Mouse (Mus musculus) cerebellum, adult 2 months (tissue): ENCODE data around the gene Gli2. TPM values are rescaled to one million over a fixed set of nuclear protein-coding genes. Genes with fewer than 3 reads are reported as not detected.

Experiments
- DNase-seq, 2 experiments: peaks; one replicate each; pipeline ENCODE4 v3.0.0; 2021
- H3K27ac ChIP-seq: fragments of 200-500 bp; 2 replicates; pipeline ENCODE4 v1.5.1; 2012; ENCODE audit warnings: low read length, control low read depth, inconsistent platforms; ENCODE audit not compliant: insufficient read depth
- H3K27me3 ChIP-seq: fragments of 200-500 bp; 2 replicates; pipeline ENCODE4 v1.6.1; 2012; ENCODE audit warnings: inconsistent platforms, mild to moderate bottlenecking, low read length, moderate library complexity; ENCODE audit not compliant: control insufficient read depth, insufficient read depth
- H3K4me1 ChIP-seq: fragments of 200-500 bp; 2 replicates; pipeline ENCODE4 v1.6.1; 2011; ENCODE audit warnings: low read length; ENCODE audit not compliant: control insufficient read depth, insufficient read depth
- H3K4me3 ChIP-seq: fragments of 200-500 bp; replicated peaks from 2 replicates; pipeline ENCODE3; 2011; ENCODE audit warnings: mild to moderate bottlenecking, low read depth, low read length, control low read depth; ENCODE audit not compliant: insufficient read depth
- CTCF ChIP-seq: fragments of 200-500 bp; IDR thresholded peaks from 2 replicates; pipeline ENCODE4 v1.5.1; 2011; ENCODE audit warnings: low read depth, mild to moderate bottlenecking, control low read depth, low read length, moderate library complexity, borderline replicate concordance; ENCODE audit not compliant: insufficient read depth
- POLR2A ChIP-seq: fragments of 200-500 bp; IDR thresholded peaks from 2 replicates; pipeline ENCODE4 v1.6.1; 2011; ENCODE audit warnings: low read length, control low read depth, borderline replicate concordance; ENCODE audit not compliant: insufficient read depth
- WGBS: fragments of 180-500 bp; shearing (Covaris S2); methylation state at CpG from one replicate; pipeline ENCODE4 v1.1.7; 2018; 5-methylcytosine and 5-hydroxymethylcytosine counted together
- polyA plus RNA-seq: library from polyadenylated mRNA; depleted of rRNA; stranded (reverse); fragments of >200 nt; gene quantifications from 2 replicates; pipeline ENCODE4 v1.2.3, GENCODE M21; 2012

Gli2 gene
- polyA plus RNA-seq, 1 experiment: 2.4 TPM

DNA sequence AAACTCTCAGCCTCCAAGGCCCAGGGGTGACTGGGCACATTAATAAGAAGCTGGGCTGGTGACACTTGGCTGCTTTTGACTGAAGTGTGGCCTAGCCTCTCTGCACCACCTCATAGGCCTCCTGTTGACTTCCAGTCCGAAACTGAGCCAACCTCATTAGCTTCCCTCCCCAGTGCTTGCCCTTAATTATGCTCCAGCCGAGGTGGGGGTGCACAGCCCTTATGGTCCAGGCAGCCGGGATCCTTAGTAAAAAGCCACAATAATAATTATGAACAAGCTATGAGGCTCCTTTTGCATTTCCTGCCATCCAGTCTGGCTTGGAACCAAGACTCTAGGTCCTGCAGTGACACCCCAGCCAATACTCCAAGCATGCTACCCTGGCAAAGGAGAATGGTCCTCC lies 264.0 kb downstream of the Gli2 start:
- Histone ChIP-seq H3K27me3 (no peaks in the 10 kb centered on the region), H3K4me3 (no peak overlapping the region), H3K4me1 (peaks cover 19% of the 10 kb centered on the region), H3K27ac (no peak overlapping the region)
- 6% methylated on average over 3 of the region's 3 CpGs for WGBS
- TF ChIP-seq CTCF (no peak), POLR2A (no peak)
- DNase-seq: peak; percentile 46 to 71

- no peaks in the 10 kb centered on the region for H3K27me3 ChIP-seq
- no peak overlapping the region for H3K4me3 ChIP-seq
- WGBS: 84% methylated on average over 5 of the region's 5 CpGs
- H3K4me1 ChIP-seq: peaks cover 19% of the 10 kb centered on the region
- TF ChIP-seq CTCF: no peak
- TF ChIP-seq POLR2A: no peak
- no peak overlapping the region for H3K27ac ChIP-seq
- no peak for DNase-seq
Measured at GRCm38 (mm10) chr1:118788813-118789212, 264.6 kb downstream of the Gli2 start.

DNA sequence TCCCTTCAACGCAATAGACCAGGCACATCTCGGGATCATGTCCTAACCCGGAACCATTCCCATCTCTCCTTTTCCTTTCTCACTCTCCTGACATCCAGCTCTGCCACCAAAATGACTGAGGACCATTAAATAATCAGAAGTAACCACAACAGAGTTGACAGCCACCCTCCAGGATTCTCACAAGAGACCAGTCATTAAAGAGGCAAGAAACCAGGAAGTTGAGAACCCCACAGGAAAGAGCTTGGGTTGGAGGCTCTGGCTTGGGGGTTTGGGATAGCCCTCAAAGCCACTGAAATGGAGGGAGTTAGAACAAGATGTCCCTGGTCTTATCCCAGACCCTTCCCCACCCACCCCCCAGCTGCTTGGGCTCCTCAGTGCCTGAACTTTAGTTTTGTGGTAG lies 265.9 kb downstream of the Gli2 start:
- DNase-seq: no peak
- peaks cover 19% of the 10 kb centered on the region for H3K4me1 ChIP-seq
- H3K27ac ChIP-seq: no peak overlapping the region
- WGBS: 95% methylated on average over 3 of the region's 3 CpGs
- H3K4me3 ChIP-seq: no peak overlapping the region
- no peaks in the 10 kb centered on the region for H3K27me3 ChIP-seq
- no peak for TF ChIP-seq POLR2A
